Mouse (Mus musculus) heart, embryonic 10.5 days (tissue): ENCODE measurements around the gene Fbxo7. TPM values are rescaled to one million over a fixed set of nuclear protein-coding genes. Genes with fewer than 3 reads are reported as not detected.

Source experiments
- polyA plus RNA-seq: library from polyadenylated mRNA; unstranded; fragments of >200 nt; fragmentation: Nextera tagmentation; extraction: Ambion mirVana; gene quantifications from 2 replicates; pipeline ENCODE4 v1.2.1, GENCODE M21; 2016

Fbxo7 gene
- polyA plus RNA-seq, 1 experiment from 2014 or later = 22.5 TPM

Other genes with a start within 250 kb of the Fbxo7 start
- gene Pwp1, start 192.5 kb upstream of the Fbxo7 start, polyA plus RNA-seq = 64.8 and 83.7 TPM in 2 replicates
- 15.3 and 21.5 TPM in 2 replicates for gene Prdm4, start 104.8 kb upstream of the Fbxo7 start, polyA plus RNA-seq
- gene Ascl4, start 94.3 kb upstream of the Fbxo7 start, polyA plus RNA-seq = 0.34 TPM in 1 of 2 replicates, not detected in the other
- 155 and 179 TPM in 2 replicates for gene Rtcb, start 64.1 kb upstream of the Fbxo7 start, polyA plus RNA-seq
- 0.13 TPM in 1 of 2 replicates, not detected in the other for gene Bpifc, start 10.1 kb upstream of the Fbxo7 start, polyA plus RNA-seq